Mouse (Mus musculus) embryonic facial prominence, embryonic 14.5 days (tissue): Measurements from ENCODE around the gene Actn1. TPM values are rescaled to one million over a fixed set of nuclear protein-coding genes. Genes with fewer than 3 reads are reported as not detected.
A peak's percentile ranks its signal among the peaks of the same experiment; 100 is the strongest.

Source experiments
- ATAC-seq: fragments of 200-750 bp; cut with Nextera tagmentation; 2 replicates; pipeline ENCODE4 v1.8.0; 2017; ENCODE audit warnings: low read depth, moderate number of reproducible peaks, moderate TSS enrichment
- DNase-seq: peaks from one replicate; pipeline ENCODE4 v3.0.0-alpha.2; 2015; ENCODE audit warnings: low spot score
- H3K27ac ChIP-seq: fragments of 300-500 bp; sonication (generic); replicated peaks from 2 replicates; pipeline ENCODE4 v1.5.1; 2014; ENCODE audit warnings: low read depth, mild to moderate bottlenecking, low read length, moderate library complexity
- H3K27me3 ChIP-seq: fragments of 300-500 bp; sonication (generic); replicated peaks from 2 replicates; pipeline ENCODE4 v1.6.1; 2014; ENCODE audit warnings: low read length; ENCODE audit not compliant: control insufficient read depth, insufficient read depth
- H3K36me3 ChIP-seq: fragments of 300-500 bp; sonication (generic); 2 replicates; pipeline ENCODE4 v1.6.1; 2014; ENCODE audit warnings: low read length, mixed read lengths; ENCODE audit not compliant: control insufficient read depth, insufficient read depth
- H3K4me1 ChIP-seq: fragments of 300-500 bp; sonication (generic); 2 replicates; pipeline ENCODE4 v1.6.1; 2014; ENCODE audit warnings: antibody characterized with exemption, low read length; ENCODE audit not compliant: control insufficient read depth, insufficient read depth
- H3K4me2 ChIP-seq: fragments of 300-500 bp; sonication (generic); 2 replicates; pipeline ENCODE4 v1.6.1; 2014; ENCODE audit warnings: low read depth, mild to moderate bottlenecking, low read length, moderate library complexity, mixed read lengths
- H3K4me3 ChIP-seq: fragments of 300-500 bp; sonication (generic); 2 replicates; pipeline ENCODE4 v1.5.1; 2014; ENCODE audit warnings: low read depth, mild to moderate bottlenecking, low read length
- H3K9ac ChIP-seq: fragments of 300-500 bp; sonication (generic); 2 replicates; pipeline ENCODE4 v1.6.1; 2014; ENCODE audit warnings: low read depth, mild to moderate bottlenecking, low read length, moderate library complexity, mixed read lengths
- H3K9me3 ChIP-seq: fragments of 300-500 bp; sonication (generic); 2 replicates; pipeline ENCODE4 v1.6.1; 2016; ENCODE audit warnings: low read length; ENCODE audit not compliant: control insufficient read depth
- WGBS: fragments of 180-500 bp; shearing (Covaris S2); extraction: QIAGEN DNeasy Blood & Tissue Kit; methylation state at CpG from one replicate; pipeline ENCODE4 v1.1.7; 2014; 5-methylcytosine and 5-hydroxymethylcytosine counted together
- polyA plus RNA-seq: library from polyadenylated mRNA; unstranded; fragments of >200 nt; fragmentation: Nextera tagmentation; extraction: Ambion mirVana; gene quantifications from 2 replicates; pipeline ENCODE4 v1.2.1, GENCODE M21; 2014

Gene Actn1
- polyA plus RNA-seq, 1 experiment from 2014 or later: 34.6 TPM

GRCm38 (mm10) chr12:80137744-80138143, 122.4 kb downstream of the Actn1 start:
- ATAC-seq (no peak), DNase-seq (no peak)
- no peaks in the 10 kb centered on the region for H3K27me3 ChIP-seq
- no peak overlapping the region for H3K4me3 ChIP-seq
- no peak overlapping the region for H3K4me2 ChIP-seq
- H3K27ac ChIP-seq: no peak overlapping the region
- no peaks in the 10 kb centered on the region for H3K36me3 ChIP-seq
- no peaks in the 10 kb centered on the region for H3K9me3 ChIP-seq
- H3K9ac ChIP-seq: no peak overlapping the region
- 93% methylated on average over 1 of the region's 1 CpGs for WGBS
- peaks cover 5% of the 10 kb centered on the region for H3K4me1 ChIP-seq

DNA sequence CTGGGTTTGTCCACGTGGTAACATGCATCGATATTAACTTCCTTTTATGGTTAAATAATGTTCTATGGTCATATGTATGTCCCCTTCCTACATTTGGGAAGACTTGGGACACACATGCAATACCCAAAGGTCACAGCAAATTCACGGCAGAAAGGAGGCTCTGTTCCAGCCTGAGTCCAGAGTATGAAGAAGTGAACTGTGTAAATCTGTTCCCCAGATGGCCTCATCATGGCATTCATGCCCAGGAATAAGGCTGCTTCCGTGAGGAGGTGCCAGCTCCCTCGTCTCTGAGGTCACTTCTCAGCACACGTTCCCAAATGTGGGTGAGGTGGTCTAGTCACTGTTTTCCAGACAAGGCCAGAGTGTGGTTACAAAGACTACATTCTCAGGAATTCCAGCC, 122.9 kb downstream of the Actn1 start:
- 72% methylated on average over 6 of the region's 6 CpGs for WGBS
- Histone ChIP-seq H3K9me3 (no peaks in the 10 kb centered on the region), H3K27me3 (no peaks in the 10 kb centered on the region), H3K4me2 (no peak overlapping the region), H3K36me3 (no peaks in the 10 kb centered on the region), H3K27ac (no peak overlapping the region), H3K4me1 (peaks cover 5% of the 10 kb centered on the region), H3K9ac (no peak overlapping the region), H3K4me3 (no peak overlapping the region)
- DNase-seq: no peak
- no peak for ATAC-seq

- WGBS: 88% methylated on average over 12 of the region's 12 CpGs
Measured at GRCm38 (mm10) chr12:80136264-80136930, 123.8 kb downstream of the Actn1 start.

DNA sequence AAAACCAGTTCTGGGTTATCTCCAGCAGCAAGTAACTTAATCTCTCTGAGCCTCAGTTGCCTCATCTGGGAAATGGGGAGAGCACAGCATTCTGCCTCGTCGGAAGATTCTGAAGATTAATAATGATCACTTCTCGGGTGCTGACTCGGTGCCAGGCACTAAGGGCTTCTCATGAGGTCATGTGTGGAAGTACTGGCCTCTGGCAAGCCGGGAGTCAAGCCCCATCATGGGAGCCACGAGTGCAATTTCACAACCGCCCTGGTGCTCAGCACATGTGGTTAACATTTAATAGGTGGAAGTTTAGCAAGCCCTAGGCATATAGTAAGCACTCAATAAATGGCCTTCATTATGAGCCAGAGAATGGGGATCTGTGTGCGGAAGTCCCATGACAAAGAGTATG, 125.0 kb downstream of the Actn1 start:
- H3K27ac ChIP-seq: no peak overlapping the region
- H3K4me3 ChIP-seq: no peak overlapping the region
- DNase-seq (no peak), ATAC-seq (no peak)
- H3K9me3 ChIP-seq: no peaks in the 10 kb centered on the region
- H3K27me3 ChIP-seq: no peaks in the 10 kb centered on the region
- WGBS: 74% methylated on average over 8 of the region's 8 CpGs
- no peaks in the 10 kb centered on the region for H3K36me3 ChIP-seq
- peaks cover 19% of the 10 kb centered on the region for H3K4me1 ChIP-seq
- H3K9ac ChIP-seq: no peak overlapping the region
- H3K4me2 ChIP-seq: no peak overlapping the region

More at GRCm38 (mm10) chr12:80136264-80136930, 123.8 kb downstream of the Actn1 start:
- Histone ChIP-seq H3K27me3 (no peaks in the 10 kb centered on the region), H3K9me3 (no peaks in the 10 kb centered on the region), H3K27ac (no peak overlapping the region), H3K9ac (no peak overlapping the region), H3K4me2 (no peak overlapping the region), H3K36me3 (no peaks in the 10 kb centered on the region), H3K4me3 (no peak overlapping the region), H3K4me1 (peaks cover 12% of the 10 kb centered on the region)
- DNase-seq (peak; percentile 36), ATAC-seq (no peak)

DNA sequence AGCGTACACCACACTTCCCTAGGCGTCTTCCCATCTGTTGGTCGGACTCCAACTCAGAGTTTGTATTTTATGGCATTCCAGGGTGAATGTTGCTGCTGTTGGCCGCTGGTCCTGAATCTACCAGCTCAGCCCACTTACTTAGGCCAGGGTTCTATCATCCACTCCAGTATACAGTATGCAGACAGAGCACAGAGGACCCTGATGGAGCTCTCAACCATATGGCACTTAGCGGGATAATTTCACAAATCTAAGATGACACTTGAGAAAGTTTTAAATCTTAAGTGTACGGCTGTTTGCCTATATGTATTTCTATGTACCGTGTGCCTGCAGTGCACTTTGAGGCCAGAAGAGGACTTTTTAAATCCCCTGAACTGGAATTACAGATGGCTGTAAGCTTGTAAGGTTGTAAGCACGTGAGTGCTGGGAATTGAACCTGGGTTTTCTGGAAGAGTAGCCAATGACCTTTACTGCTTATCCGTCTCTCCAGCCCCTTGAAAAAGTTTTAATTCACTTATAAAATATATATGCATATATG, 127.1 kb downstream of the Actn1 start:
- H3K27ac ChIP-seq: peak overlapping the region; percentile 96
- ATAC-seq: peak; percentile 21; the same call in 1 of the 2 replicates
- DNase-seq: peak; percentile 30
- H3K9ac ChIP-seq: no peak overlapping the region
- 47% methylated on average over 9 of the region's 9 CpGs for WGBS
- peaks cover 27% of the 10 kb centered on the region for H3K4me1 ChIP-seq
- H3K4me3 ChIP-seq: peak overlapping the region; percentile 57
- H3K27me3 ChIP-seq: no peaks in the 10 kb centered on the region
- H3K9me3 ChIP-seq: no peaks in the 10 kb centered on the region
- H3K4me2 ChIP-seq: 0 out of 2 replicates have a peak overlapping the region, but pooled peaks have one; percentile 86
- H3K36me3 ChIP-seq: no peaks in the 10 kb centered on the region

GRCm38 (mm10) chr12:80132250-80133003, 127.7 kb downstream of the Actn1 start:
- Histone ChIP-seq H3K9ac (peak overlapping the region; percentile 91), H3K27me3 (no peaks in the 10 kb centered on the region), H3K4me3 (peak overlapping the region; percentile 57), H3K9me3 (no peaks in the 10 kb centered on the region), H3K4me1 (peaks cover 27% of the 10 kb centered on the region), H3K4me2 (peak overlapping the region; percentile 86), H3K27ac (peak overlapping the region; percentile 96), H3K36me3 (no peaks in the 10 kb centered on the region)
- 0% methylated on average over 29 of the region's 66 CpGs for WGBS
- DNase-seq (peak; percentile 92), ATAC-seq (peak; percentile 91)

- H3K4me2 ChIP-seq: peak overlapping the region; percentile 86
- ATAC-seq (no peak), DNase-seq (no peak)
- peaks cover 27% of the 10 kb centered on the region for H3K4me1 ChIP-seq
- H3K9ac ChIP-seq: peak overlapping the region; percentile 91
- peak overlapping the region; percentile 57 for H3K4me3 ChIP-seq
- H3K27me3 ChIP-seq: no peaks in the 10 kb centered on the region
- H3K27ac ChIP-seq: peak overlapping the region; percentile 96
- H3K36me3 ChIP-seq: no peaks in the 10 kb centered on the region
- WGBS: 43% methylated on average over 17 of the region's 17 CpGs
- no peaks in the 10 kb centered on the region for H3K9me3 ChIP-seq
Measured at GRCm38 (mm10) chr12:80131359-80132249, 128.6 kb downstream of the Actn1 start.
